Mouse (Mus musculus) NIH3T3 (cell line): ENCODE data around the gene Nadk2.

Experiments
- DNase-seq: peaks from one replicate; pipeline ENCODE4 v3.0.0-alpha.2; 2012; ENCODE audit warnings: low read depth

Nadk2 gene

DNA sequence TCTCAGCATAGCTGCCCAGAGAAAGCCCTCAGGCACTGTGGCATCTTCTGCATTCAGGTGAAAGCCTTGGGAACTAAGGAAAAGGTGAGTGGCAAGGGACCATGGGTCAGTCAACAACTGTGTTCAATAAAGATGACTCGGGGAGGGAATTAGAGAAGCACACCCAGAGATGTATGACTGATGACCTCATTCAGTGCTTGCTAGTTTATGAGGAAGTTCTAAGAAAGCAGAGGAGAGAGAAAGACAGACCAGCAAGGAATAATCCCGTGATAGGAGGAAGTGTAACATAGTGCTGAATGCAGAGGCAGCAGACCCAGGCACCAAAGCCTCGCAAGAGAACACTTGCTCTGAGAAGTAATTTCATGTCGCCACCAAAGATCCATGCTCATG lies 60.4 kb downstream of the Nadk2 start:
- DNase-seq: no peak

- DNase-seq: no peak
These were observed 61.8 kb downstream of the Nadk2 start for GRCm38 (mm10) chr15:9132693-9133443.

- peak; percentile 82 for DNase-seq
These were observed 63.9 kb downstream of the Nadk2 start for GRCm38 (mm10) chr15:9134891-9135507.

DNA sequence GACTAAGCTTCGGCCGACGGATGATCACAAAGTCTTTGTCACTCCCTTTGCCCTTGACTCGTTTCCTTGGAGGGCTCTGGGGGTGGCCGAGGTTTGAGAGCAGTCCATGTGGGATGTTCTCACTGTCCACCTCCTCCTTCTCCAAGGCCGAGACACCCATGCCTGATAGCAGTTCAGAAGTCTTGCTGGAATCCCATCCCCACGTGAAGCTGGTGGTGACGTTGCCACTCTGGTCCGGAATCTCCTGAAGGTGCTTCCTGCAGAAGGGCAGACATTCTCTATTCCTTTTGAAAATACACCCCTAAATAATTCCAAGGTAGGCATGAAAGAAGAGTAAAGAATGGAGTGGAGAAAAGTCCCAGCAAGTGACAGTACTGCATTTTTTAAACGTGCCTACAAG lies 68.4 kb downstream of the Nadk2 start:
- peak; percentile 30 for DNase-seq

DNA sequence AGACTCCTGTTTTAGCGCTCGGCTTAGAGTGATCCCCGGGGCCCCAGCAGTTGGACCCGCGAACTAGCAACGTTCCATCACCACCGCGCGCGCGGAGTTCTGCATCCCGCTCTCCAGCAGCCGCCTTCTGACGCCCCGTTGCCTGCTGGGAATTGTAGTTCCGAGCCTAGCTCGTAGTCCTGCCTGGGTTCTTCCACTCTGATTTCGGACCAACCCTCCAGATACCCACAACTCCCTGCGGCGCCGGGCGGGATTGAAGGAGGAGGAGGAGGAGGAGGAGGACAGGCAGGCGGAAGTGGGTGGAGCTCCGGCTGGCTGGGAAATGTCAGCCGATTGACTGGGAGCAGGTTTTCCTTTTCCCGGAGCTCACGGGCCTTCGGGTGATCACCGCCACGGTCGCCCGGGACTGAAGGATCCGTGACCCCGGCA lies 69.2 kb downstream of the Nadk2 start, which contains the start of gene Lmbrd2:
Gene Lmbrd2 (plus strand): TSS at position 299 of the 429 bp plus-strand sequence.
- DNase-seq: peak; percentile 98

GRCm38 (mm10) chr15:9140684-9141171 lies 69.7 kb downstream of the Nadk2 start:
- peak; percentile 45 for DNase-seq

DNA sequence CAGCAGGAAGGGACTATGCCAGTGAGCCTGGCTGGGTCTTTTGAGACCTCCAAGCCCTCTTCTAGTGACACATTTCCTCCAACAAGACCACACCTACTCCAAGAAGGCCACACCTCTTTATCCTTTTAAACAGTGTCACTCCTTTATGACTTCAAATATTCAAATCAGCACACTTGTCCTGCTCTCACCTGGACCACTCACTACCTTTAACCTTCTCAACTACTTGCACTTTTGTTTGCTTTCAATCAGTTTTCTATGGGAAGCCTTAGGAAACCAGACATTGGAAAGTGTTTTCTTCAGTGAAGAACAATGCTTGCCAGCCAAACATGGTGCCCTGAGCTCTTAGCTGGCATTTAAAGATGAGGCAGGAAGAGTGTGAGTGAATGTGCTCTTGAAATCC lies 84.3 kb downstream of the Nadk2 start, which contains the start of gene Skp2:
Gene Skp2 (minus strand): TSS at position 101 of the 400 bp plus-strand sequence.
- no peak for DNase-seq
